21 mouse cellular contexts compared by ENCODE assay signal in the genomic region with DNA sequence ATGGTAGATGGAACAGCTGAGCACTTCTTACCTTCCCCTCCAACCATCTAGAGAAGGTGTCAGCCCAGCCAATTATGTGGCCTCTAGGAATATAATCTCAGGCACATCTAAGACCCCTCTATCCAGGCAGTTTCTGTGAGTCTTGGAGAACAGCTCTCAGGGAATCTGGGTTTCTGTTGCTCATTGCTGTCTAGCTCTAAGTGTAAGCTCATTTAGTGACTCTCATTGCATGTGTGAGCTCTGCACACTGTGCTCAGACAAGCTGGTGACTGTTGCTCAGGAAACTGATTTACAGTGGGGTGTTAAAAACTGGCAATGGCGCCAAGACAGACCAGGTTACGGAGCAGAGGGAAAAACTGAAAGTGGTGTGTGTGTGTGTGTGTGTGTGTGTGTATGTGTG. TPM values are rescaled to one million over a fixed set of nuclear protein-coding genes. Genes with fewer than 3 reads are reported as not detected.
"Had no signal": no experiment of that assay in that cellular context is flagged by ENCODE, and none has a peak within 500 bp of the region (broad histone marks: within the 10 kb centered on the region; RNA-seq: fewer than 3 reads in every experiment).

No protein-coding gene starts in this region.

- H3K9me3 ChIP-seq: lung, embryonic 15.5 days; megakaryocyte, embryonic 14.5 days; midbrain, embryonic 13.5 days; midbrain, embryonic 15.5 days; neural tube, embryonic 12.5 days had no signal

- ATAC-seq: liver, postnatal 0 days; lung, postnatal 0 days; midbrain, embryonic 15.5 days had no signal

- H3K27me3 ChIP-seq: lung, embryonic 15.5 days; midbrain, embryonic 13.5 days; midbrain, embryonic 15.5 days; neural tube, embryonic 12.5 days had no signal

- H3K9ac ChIP-seq: liver, postnatal 0 days; lung, embryonic 15.5 days; midbrain, embryonic 13.5 days; midbrain, embryonic 15.5 days; neural tube, embryonic 12.5 days had no signal

- H3K4me1 ChIP-seq: lung, embryonic 15.5 days; megakaryocyte, embryonic 14.5 days; midbrain, embryonic 15.5 days; neural tube, embryonic 12.5 days had no signal

- DNase-seq: liver, postnatal 0 days; lung, adult 2 months; lung, postnatal 14 days; lung, postnatal 36 days; right cerebral cortex, postnatal 14 days; thymus, adult 2 months; thymus, postnatal 36 days had no signal

- H3K27ac ChIP-seq: lung, embryonic 15.5 days; macrophage; midbrain, embryonic 13.5 days; midbrain, embryonic 15.5 days; neural tube, embryonic 12.5 days had no signal

- H3K36me3 ChIP-seq: lung, embryonic 15.5 days; midbrain, embryonic 13.5 days; midbrain, embryonic 15.5 days; neural tube, embryonic 12.5 days had no signal

- H3K4me3 ChIP-seq: lung, embryonic 15.5 days; megakaryocyte, embryonic 14.5 days; midbrain, embryonic 13.5 days; midbrain, embryonic 15.5 days; neural tube, embryonic 12.5 days had no signal

- H3K4me2 ChIP-seq: lung, embryonic 15.5 days; midbrain, embryonic 11.5 days; midbrain, embryonic 13.5 days; midbrain, embryonic 15.5 days; neural tube, embryonic 12.5 days had no signal

RNA-seq across cellular contexts. Expression of gene Cetn4, which starts 20.6 kb away (rescaled TPM):
- total RNA-seq: monocyte, adult 5-6 weeks had no signal

RNA-seq across cellular contexts. Expression of gene Fgf2, which starts 56.2 kb away (rescaled TPM):
- polyA plus RNA-seq: macrophage had no signal

RNA-seq across cellular contexts. Expression of gene Il21, which starts 59.5 kb away (rescaled TPM):
- total RNA-seq: megakaryocyte progenitor cell, adult 5-6 weeks; midbrain, postnatal 0 days; monocyte, adult 5-6 weeks had no signal
- polyA plus RNA-seq: liver, postnatal 0 days; lung, adult 2 months; lung, embryonic 15.5 days; lung, postnatal 0 days; macrophage; midbrain, embryonic 11.5 days; midbrain, embryonic 15.5 days; midbrain, postnatal 0 days; neural tube, embryonic 12.5 days; neural tube, embryonic 14.5 days; stomach, embryonic 14.5 days; stomach, embryonic 16.5 days had no signal
